Mouse (Mus musculus) heart, embryonic 10.5 days (tissue): Measurements from ENCODE around the gene Wdfy3. TPM values are rescaled to one million over a fixed set of nuclear protein-coding genes. Genes with fewer than 3 reads are reported as not detected.
A peak's percentile ranks its signal among the peaks of the same experiment; 100 is the strongest.

ENCODE experiments used
- DNase-seq: peaks from one replicate; pipeline ENCODE4 v3.0.0-alpha.2; 2017; ENCODE audit warnings: low spot score
- H3K27ac ChIP-seq: fragments of 300-500 bp; sonication (generic); 2 replicates; pipeline ENCODE4 v1.5.1; 2016; ENCODE audit warnings: mild to moderate bottlenecking
- H3K27me3 ChIP-seq: fragments of 300-500 bp; sonication (generic); 2 replicates; pipeline ENCODE4 v1.6.1; 2016; ENCODE audit warnings: mild to moderate bottlenecking; ENCODE audit not compliant: poor library complexity, insufficient read depth, severe bottlenecking
- H3K36me3 ChIP-seq: fragments of 300-500 bp; sonication (generic); 2 replicates; pipeline ENCODE4 v1.6.1; 2016; ENCODE audit warnings: mild to moderate bottlenecking, moderate library complexity
- H3K4me1 ChIP-seq: fragments of 300-500 bp; sonication (generic); 2 replicates; pipeline ENCODE4 v1.6.1; 2016; ENCODE audit warnings: mild to moderate bottlenecking
- H3K4me3 ChIP-seq: fragments of 300-500 bp; sonication (generic); 2 replicates; pipeline ENCODE4 v1.5.1; 2016; ENCODE audit warnings: mild to moderate bottlenecking, moderate library complexity
- H3K9me3 ChIP-seq: fragments of 300-500 bp; sonication (generic); 2 replicates; pipeline ENCODE4 v1.6.1; 2016; ENCODE audit warnings: mild to moderate bottlenecking, moderate library complexity
- WGBS: fragments of 180-500 bp; shearing (Covaris S2); methylation state at CpG from one replicate; pipeline ENCODE4 v1.1.7; 2016; 5-methylcytosine and 5-hydroxymethylcytosine counted together
- polyA plus RNA-seq: library from polyadenylated mRNA; unstranded; fragments of >200 nt; fragmentation: Nextera tagmentation; extraction: Ambion mirVana; gene quantifications from 2 replicates; pipeline ENCODE4 v1.2.1, GENCODE M21; 2016

Wdfy3 gene
- polyA plus RNA-seq, 1 experiment from 2014 or later = 14.4 TPM

DNA sequence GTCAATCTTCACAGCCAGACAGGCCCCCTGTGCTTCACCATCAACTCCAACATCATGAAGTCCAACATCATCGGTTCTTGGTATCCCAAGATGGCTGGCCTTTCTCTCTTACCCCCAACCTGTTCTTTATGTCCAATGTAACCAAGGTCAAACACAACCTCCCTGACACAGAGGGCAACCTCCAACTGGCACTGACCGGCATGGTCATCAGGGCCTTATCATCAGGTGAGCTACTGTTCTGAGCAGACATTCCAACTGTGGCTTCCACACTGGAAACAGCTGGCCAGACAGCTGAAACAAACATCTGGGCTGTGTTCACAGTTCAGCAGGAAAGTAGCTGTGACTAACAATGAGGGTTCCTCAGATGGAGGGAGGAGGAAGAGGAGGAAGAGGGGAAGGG is 58.8 kb downstream of the Wdfy3 start:
- H3K27me3 ChIP-seq = no peaks in the 10 kb centered on the region
- no peak overlapping the region for H3K4me3 ChIP-seq
- no peaks in the 10 kb centered on the region for H3K9me3 ChIP-seq
- WGBS = 86% methylated on average over 2 of the region's 2 CpGs
- peaks cover 8% of the 10 kb centered on the region for H3K4me1 ChIP-seq
- H3K36me3 ChIP-seq = peaks cover 32% of the 10 kb centered on the region
- DNase-seq = no peak
- H3K27ac ChIP-seq = no peak overlapping the region

DNA sequence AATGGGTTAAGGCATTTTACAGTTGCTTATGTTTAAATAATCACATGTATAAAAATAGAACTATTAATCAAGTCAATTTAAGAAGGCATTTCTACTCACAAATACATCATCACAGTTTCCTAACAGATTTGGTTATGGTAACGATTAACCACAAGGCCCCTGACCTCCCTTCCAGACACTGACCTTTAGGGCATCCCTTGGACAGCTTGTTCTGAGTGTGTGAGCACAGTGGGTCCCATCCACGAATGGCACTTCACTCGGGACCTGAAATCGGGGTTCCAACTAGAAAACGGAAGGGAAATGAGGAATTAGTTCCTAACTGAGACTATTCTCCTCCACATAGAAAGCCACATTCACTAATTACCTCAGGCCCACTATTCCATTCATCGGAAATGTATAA is 60.1 kb downstream of the Wdfy3 start:
- no peaks in the 10 kb centered on the region for H3K9me3 ChIP-seq
- no peak for DNase-seq
- no peak overlapping the region for H3K4me3 ChIP-seq
- H3K4me1 ChIP-seq = peaks cover 10% of the 10 kb centered on the region
- H3K27ac ChIP-seq = no peak overlapping the region
- H3K36me3 ChIP-seq = peaks cover 22% of the 10 kb centered on the region
- WGBS = 91% methylated on average over 6 of the region's 6 CpGs
- H3K27me3 ChIP-seq = no peaks in the 10 kb centered on the region

DNA sequence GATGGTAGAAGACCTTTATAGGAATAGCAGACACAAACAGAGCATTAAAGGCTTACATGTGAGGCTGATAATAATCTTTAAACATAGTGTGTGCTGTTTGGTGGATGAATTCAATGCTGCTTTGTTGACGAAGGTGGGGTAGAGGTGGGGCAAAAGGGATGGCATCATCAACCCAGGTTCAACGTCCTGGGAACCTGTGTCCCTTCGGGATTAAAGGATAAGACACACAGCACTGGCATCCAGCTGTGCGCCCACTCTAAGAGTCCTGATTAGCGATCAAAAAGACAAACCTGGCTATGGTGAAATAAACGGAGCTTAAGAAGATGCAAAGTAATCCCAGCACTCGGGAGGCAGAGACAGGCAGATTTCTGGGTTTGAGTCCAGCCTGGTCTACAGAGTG is 61.0 kb downstream of the Wdfy3 start:
- Histone ChIP-seq H3K27me3 (no peaks in the 10 kb centered on the region), H3K27ac (no peak overlapping the region), H3K9me3 (no peaks in the 10 kb centered on the region), H3K36me3 (peaks cover 14% of the 10 kb centered on the region), H3K4me1 (peaks cover 13% of the 10 kb centered on the region), H3K4me3 (no peak overlapping the region)
- 88% methylated on average over 7 of the region's 7 CpGs for WGBS
- DNase-seq = no peak

DNA sequence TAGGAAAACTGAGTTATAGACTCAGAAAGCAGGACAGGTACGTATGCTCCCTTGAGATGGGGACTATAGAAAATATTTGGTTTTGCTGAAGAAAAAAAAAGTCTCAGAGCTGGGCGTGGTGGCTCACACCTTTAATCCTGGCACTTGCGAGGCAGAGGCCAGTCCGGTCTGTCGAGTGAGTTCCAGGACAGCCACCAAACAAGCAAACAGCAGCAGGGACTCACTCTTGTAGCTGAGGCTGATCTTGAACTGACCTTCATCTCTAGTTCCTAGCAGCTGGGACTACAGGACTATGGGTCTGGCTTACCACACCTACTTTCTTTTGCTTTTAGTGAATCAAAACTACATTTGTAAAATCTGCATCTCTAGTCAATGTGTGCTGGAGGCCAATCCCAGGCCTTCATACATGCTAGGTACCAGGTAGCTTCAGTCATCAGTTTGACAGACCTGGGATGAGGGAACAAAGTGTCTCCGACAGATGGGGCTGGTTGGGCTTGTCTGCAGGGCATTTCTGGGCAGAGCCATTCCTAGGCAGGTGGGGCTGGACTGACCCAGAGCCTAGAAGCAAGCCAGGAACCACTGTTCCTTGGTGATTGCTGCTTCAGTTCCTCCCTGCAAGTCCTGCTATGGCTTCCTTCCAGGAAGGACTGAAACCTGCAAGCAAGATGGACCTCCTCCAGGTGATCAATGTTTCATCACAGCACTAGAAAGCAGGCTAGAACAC is 63.3 kb downstream of the Wdfy3 start:
- peaks cover 20% of the 10 kb centered on the region for H3K4me1 ChIP-seq
- peak overlapping the region; percentile 37; the same call in 1 of the 2 replicates for H3K27ac ChIP-seq
- 70% methylated on average over 6 of the region's 6 CpGs for WGBS
- no peak overlapping the region for H3K4me3 ChIP-seq
- H3K27me3 ChIP-seq = no peaks in the 10 kb centered on the region
- H3K36me3 ChIP-seq = peaks cover 9% of the 10 kb centered on the region; the same call in 1 of the 2 replicates
- no peaks in the 10 kb centered on the region for H3K9me3 ChIP-seq
- DNase-seq = no peak

DNA sequence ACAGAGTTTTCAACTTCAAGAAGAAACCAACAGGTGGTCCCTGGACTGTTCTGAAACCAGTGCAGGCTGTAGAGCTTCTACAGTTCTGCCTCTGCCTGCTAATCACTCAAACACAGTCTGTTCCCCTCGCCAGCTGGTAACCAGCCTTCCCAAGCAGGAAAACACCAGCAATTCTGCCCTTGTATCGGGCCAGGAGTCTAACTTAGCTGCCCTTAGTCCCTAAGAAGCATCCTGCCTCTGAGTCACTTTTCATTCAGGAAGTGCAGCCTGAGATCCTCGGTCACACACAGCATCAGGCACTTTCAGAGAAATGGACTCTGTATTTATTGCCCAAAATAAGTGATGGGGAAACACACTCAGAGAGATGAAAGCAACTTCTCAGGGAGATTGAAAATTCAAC is 66.3 kb downstream of the Wdfy3 start:
- peaks cover 2% of the 10 kb centered on the region; the same call in 1 of the 2 replicates for H3K36me3 ChIP-seq
- H3K4me1 ChIP-seq = peaks cover 29% of the 10 kb centered on the region
- no peaks in the 10 kb centered on the region for H3K9me3 ChIP-seq
- 58% methylated on average over 3 of the region's 3 CpGs for WGBS
- no peak overlapping the region for H3K27ac ChIP-seq
- DNase-seq = no peak
- no peak overlapping the region for H3K4me3 ChIP-seq
- no peaks in the 10 kb centered on the region for H3K27me3 ChIP-seq

DNA sequence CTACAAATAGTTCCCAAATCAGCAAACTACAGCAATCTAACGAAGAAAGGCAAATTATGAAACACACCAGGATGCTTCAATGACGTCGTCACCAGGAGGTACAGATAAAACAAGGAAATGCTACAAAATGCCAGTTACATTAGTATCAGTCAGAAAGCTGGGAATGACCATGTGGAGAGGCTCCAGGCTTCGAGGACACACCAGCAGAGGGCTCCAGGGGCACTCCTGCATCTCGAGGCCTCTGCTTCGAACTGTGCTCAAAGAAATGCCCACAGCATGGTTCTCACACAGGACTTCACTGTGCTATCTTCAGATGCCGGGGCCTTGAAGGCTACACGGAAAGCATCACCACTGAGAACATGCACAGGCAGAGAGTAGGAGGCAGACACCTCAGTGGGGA is 68.7 kb downstream of the Wdfy3 start:
- no peak overlapping the region for H3K27ac ChIP-seq
- H3K4me3 ChIP-seq = no peak overlapping the region
- WGBS = 74% methylated on average over 8 of the region's 8 CpGs
- H3K36me3 ChIP-seq = 0 out of 2 replicates have a peak, but pooled peaks cover 8% of the 10 kb centered on the region
- no peak for DNase-seq
- H3K27me3 ChIP-seq = no peaks in the 10 kb centered on the region
- H3K4me1 ChIP-seq = peaks cover 25% of the 10 kb centered on the region
- no peaks in the 10 kb centered on the region for H3K9me3 ChIP-seq

DNA sequence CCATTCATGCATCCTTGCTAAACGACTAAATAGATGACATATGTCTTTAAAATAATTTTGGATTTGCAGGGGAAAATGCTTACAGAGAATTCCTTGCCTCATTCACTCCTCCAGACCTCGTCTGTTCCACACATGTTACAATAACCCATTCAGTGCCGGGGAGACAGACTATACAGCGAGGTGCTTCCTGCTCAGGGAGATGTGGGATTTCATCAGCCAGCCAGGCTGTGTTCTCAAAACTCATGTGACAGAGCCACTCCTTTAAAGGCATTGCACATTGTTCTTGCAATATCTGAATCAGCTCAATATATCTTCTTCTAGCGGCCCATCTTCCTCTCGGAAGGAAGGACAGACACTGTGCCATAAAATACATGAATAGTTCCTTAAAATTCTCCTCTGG is 70.8 kb downstream of the Wdfy3 start:
- DNase-seq = no peak

DNA sequence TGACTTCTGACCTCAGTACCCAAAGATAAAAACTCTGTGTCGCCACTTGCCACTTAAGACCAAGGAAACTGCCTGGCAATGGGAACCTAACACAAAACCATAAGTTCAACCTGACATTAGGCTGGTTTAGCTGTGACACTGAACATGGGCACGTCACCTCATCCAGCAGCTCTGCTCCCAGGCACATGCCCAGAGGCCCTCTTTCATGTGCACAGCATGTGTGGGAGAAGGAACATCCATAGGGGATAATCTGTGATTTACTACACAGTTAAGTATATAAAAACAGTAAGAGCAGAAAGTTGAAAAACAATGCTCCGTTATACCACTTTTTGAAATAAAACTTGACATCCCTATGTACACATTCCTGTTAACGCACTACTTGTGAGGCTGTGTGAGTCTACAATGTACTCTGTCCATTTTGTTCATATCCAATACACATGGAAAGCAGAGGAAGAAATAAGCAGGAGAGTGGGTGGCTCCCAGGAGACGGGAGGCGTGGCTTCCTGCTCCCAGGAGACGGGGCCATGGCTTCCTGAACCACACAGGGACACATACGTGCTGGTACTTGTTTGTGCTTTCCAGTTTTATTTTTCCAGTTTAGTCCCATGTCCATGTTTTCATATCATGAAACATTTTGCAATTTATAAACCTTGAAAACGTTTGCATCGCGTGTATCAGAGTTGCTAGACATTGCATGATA is 73.5 kb downstream of the Wdfy3 start:
- no peak for DNase-seq
- Histone ChIP-seq H3K4me3 (no peak overlapping the region), H3K36me3 (0 out of 2 replicates have a peak, but pooled peaks cover 10% of the 10 kb centered on the region), H3K27ac (no peak overlapping the region), H3K27me3 (no peaks in the 10 kb centered on the region), H3K4me1 (peaks cover 33% of the 10 kb centered on the region), H3K9me3 (no peaks in the 10 kb centered on the region)
- 85% methylated on average over 11 of the region's 11 CpGs for WGBS

More for the DNA sequence above, 70.8 kb downstream of the Wdfy3 start:
- peaks cover 32% of the 10 kb centered on the region for H3K4me1 ChIP-seq
- H3K4me3 ChIP-seq = no peak overlapping the region
- 0 out of 2 replicates have a peak, but pooled peaks cover 8% of the 10 kb centered on the region for H3K36me3 ChIP-seq
- no peak overlapping the region for H3K27ac ChIP-seq
- no peaks in the 10 kb centered on the region for H3K9me3 ChIP-seq
- WGBS = 79% methylated on average over 6 of the region's 6 CpGs
- H3K27me3 ChIP-seq = no peaks in the 10 kb centered on the region

DNA sequence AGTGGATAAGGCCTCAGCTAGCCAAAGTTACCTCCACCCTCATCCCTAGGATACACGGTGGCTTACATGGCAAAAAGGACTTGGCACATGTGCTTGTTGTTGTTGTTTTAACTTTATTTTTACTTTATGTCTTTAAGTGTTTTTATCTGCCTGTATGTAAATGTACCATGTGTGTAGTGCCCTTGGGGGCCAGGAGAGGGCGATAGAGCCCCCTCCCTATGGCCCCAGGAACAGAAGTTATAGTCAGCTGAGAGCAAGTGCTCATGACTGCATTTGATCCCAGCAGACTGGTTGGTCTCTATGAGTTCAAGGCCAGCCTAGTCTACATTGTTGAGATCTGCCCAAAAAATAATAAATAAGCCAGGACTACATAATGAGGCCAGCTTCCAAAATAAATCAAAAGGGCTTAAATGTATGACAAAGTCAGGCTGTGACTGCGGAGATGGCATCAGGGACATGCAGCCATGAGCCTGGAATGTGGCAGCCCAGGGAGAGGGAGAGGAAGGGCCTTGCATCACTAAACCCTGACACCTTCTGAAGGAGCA is 74.2 kb downstream of the Wdfy3 start:
- H3K27me3 ChIP-seq = no peaks in the 10 kb centered on the region
- no peak for DNase-seq
- 0 out of 2 replicates have a peak, but pooled peaks cover 10% of the 10 kb centered on the region for H3K36me3 ChIP-seq
- WGBS = 78% methylated on average over 3 of the region's 3 CpGs
- no peak overlapping the region for H3K4me3 ChIP-seq
- peaks cover 34% of the 10 kb centered on the region for H3K4me1 ChIP-seq
- no peaks in the 10 kb centered on the region for H3K9me3 ChIP-seq
- no peak overlapping the region for H3K27ac ChIP-seq

DNA sequence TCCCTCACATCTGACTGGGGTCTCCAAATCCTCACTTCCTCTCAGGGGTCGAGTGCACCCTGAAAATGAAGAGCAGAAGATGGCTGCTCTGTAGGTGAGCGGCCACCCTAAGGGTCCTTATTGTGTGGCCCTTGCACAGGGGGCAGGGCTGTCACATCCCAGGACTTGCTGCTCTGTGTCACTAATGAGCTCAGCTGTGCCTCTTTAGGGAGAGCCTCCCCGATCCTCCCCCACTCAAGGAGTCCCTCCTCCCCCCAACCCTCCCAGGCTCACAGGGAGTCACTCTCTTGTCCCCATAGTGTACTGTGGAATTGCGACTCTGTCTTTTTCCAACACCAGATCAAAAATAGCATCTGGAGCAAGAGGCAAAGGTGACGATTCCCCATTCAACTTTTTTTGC is 75.7 kb downstream of the Wdfy3 start:
- peaks cover 31% of the 10 kb centered on the region for H3K4me1 ChIP-seq
- H3K4me3 ChIP-seq = peak overlapping the region; percentile 18; the same call in 1 of the 2 replicates
- WGBS = 35% methylated on average over 5 of the region's 5 CpGs
- H3K9me3 ChIP-seq = no peaks in the 10 kb centered on the region
- no peaks in the 10 kb centered on the region for H3K27me3 ChIP-seq
- H3K27ac ChIP-seq = peak overlapping the region; percentile 52; the same call in 1 of the 2 replicates
- DNase-seq = no peak
- H3K36me3 ChIP-seq = 0 out of 2 replicates have a peak, but pooled peaks cover 10% of the 10 kb centered on the region

DNA sequence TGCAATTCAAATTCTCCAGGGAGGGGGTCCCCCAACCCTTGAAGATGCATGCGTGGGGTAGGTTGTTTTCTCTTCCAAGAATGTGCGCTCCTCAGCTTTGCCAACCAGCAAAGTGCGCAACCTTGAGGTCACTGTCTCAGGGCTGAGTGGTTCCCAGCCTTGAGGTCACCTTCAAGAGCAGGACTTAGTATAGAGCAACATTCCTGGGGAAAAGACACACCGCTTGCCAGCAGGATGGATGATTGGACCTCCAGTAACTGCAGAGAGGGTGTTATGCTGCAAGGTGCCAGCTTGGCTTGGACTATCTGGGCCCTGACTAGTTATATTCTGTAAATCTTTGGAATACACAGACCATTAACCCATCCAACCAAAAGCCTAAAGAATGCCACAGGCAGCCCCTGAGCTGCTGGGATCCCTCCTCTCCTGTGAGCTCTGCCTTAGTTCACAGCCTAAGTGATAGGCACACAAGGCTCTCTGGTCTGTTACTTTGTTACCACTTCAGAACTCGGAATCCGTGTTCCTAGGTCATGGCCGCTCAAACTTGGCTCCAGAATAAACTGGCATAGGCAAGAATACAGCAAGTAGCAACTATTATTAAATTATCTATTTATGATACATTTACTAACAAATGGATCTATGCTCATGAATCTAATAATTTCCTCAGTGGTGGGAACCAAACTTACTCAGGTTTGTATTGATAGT is 76.6 kb downstream of the Wdfy3 start:
- Histone ChIP-seq H3K4me3 (no peak overlapping the region), H3K27ac (no peak overlapping the region), H3K27me3 (no peaks in the 10 kb centered on the region), H3K9me3 (no peaks in the 10 kb centered on the region), H3K36me3 (0 out of 2 replicates have a peak, but pooled peaks cover 10% of the 10 kb centered on the region), H3K4me1 (peaks cover 31% of the 10 kb centered on the region)
- DNase-seq = no peak
- 73% methylated on average over 7 of the region's 7 CpGs for WGBS

DNA sequence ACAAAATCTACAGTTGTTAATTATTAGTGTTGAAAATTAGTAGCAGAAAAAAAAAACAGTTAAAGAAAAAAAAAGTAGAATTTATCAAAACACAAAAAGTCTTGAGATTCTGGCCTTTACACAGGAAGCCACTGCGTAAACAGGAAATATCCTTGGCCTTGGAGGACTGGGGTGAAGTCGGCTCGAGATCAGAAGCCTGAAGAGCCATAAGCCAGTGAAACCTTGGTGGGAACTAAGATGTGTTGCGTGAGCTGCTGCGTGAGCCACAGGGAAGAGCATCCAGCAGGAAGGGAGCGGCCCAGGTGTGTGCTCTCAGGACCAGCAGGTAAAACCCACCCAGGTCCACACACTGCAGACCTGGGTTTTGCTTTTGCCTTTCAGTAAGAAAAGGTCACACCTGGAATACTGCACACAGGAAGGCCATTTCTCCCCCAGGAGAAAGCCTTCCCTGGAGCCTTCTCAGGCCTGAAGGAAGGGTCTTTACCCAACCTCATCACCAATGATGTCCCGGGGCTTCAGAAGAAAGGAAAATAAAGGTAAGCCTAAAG is 79.3 kb downstream of the Wdfy3 start:
- Histone ChIP-seq H3K9me3 (no peaks in the 10 kb centered on the region), H3K4me1 (peaks cover 23% of the 10 kb centered on the region), H3K4me3 (no peak overlapping the region), H3K27me3 (no peaks in the 10 kb centered on the region), H3K36me3 (0 out of 2 replicates have a peak, but pooled peaks cover 2% of the 10 kb centered on the region), H3K27ac (no peak overlapping the region)
- 77% methylated on average over 7 of the region's 7 CpGs for WGBS
- DNase-seq = no peak
